6 mouse cellular contexts compared by ENCODE assay signal in genomic region chr17:14340736-14341135, GRCm38 (mm10).
"Had no signal": no experiment of that assay in that cellular context is flagged by ENCODE, and none has a peak within 500 bp of the region (broad histone marks: within the 10 kb centered on the region; RNA-seq: fewer than 3 reads in every experiment).

No protein-coding gene starts in this region.

- DNase-seq: kidney, adult 9 months; kidney, postnatal 36 days; lung, embryonic 14.5 days; lung, postnatal 10 days; thymus, adult 2 months; thymus, postnatal 25 days had no signal
